Mouse (Mus musculus) CH12.LX (cell line): Measurements from ENCODE around the gene Cdc20b.

Source experiments
- CHD1 ChIP-seq: IDR thresholded peaks from 2 replicates; pipeline ENCODE4 v1.6.1; 2012; ENCODE audit warnings: low read depth, low read length, improper control_type of control experiment, inconsistent platforms
- CTCF ChIP-seq, 2 experiments: IDR thresholded peaks in 1 of 2; conservative IDR thresholded peaks in 1 of 2; 2 replicates each; pipeline ENCODE4 v1.5.1; 2011 to 2012; ENCODE audit warnings: low read depth in 2 of 2, low read length in 2 of 2, improper control_type of control experiment in 1 of 2, inconsistent platforms in 1 of 2, mild to moderate bottlenecking in 1 of 2, moderate library complexity in 1 of 2
- HCFC1 ChIP-seq: IDR thresholded peaks from 2 replicates; pipeline ENCODE4 v1.6.1; 2012; ENCODE audit warnings: low read depth, mild to moderate bottlenecking, inconsistent platforms, low read length, improper control_type of control experiment
- RCOR1 ChIP-seq: conservative IDR thresholded peaks from 2 replicates; pipeline ENCODE4 v1.6.1; 2012; ENCODE audit warnings: low read depth, mild to moderate bottlenecking, inconsistent platforms, low read length, improper control_type of control experiment
- USF1 ChIP-seq: IDR thresholded peaks from 2 replicates; pipeline ENCODE4 v1.6.1; 2014; ENCODE audit warnings: low read depth, mild to moderate bottlenecking, inconsistent platforms, low read length, improper control_type of control experiment
- ZMIZ1 ChIP-seq: IDR thresholded peaks from 2 replicates; pipeline ENCODE4 v1.6.1; 2012; ENCODE audit warnings: low read depth, mild to moderate bottlenecking, inconsistent platforms, low read length, improper control_type of control experiment

GRCm38 (mm10) chr13:113087226-113088017 is 52.5 kb downstream of the Cdc20b start:
- TF ChIP-seq HCFC1 (no peak), CTCF (conservative IDR thresholded peaks at IDR 0.05 in 1 of 2, IDR thresholded peaks at IDR 0.05 in 1 of 2; ENCODE audit: low read depth in 2 of 2, low read length in 2 of 2) (no peak), RCOR1 (no peak), ZMIZ1 (no peak), CHD1 (no peak), USF1 (no peak)
